Mouse (Mus musculus) adrenal gland, postnatal 25 days (tissue): ENCODE measurements around the gene Olfr1222. TPM values are rescaled to one million over a fixed set of nuclear protein-coding genes. Genes with fewer than 3 reads are reported as not detected.
"Not testable (repeated sequence)": the region's sequence is repeated elsewhere in the genome, so short reads cannot be mapped to it uniquely, and the experiment has no call there.

ENCODE experiments used
- DNase-seq: peaks from one replicate; pipeline ENCODE4 v3.0.0; 2021; ENCODE audit warnings: mixed read lengths
- long read RNA-seq: library from polyadenylated mRNA; stranded (forward); transcript quantifications from one replicate; pipeline ENCODE4 v2.0.0, GENCODE M21; 2021
- total RNA-seq: library from RNA; stranded (reverse); gene quantifications from 2 replicates; pipeline ENCODE4 v1.2.3, GENCODE M21; 2021

The Olfr1222 gene
- not detected in 2 replicates for total RNA-seq
- long read RNA-seq, result 0 reads

DNA sequence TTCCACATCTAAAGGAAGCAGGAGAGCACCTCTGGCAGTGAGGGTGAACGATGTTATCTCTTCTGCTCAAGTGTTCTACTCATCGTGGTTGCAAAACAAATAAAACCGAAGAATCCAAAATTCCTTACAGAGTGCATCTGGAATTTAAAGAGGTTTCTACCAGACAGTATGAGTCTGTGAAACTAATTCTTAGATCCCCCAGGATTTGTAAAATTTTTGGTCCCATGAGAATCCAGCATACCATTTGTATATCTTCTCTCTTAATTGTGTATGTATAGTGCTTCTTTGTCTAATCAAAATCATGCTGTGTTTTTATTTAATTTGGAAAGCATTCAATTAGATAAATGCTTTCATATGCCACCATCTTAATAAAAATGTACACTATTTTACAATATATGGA lies at the start of gene Olfr1222:
Gene Olfr1222, minus strand, starts transcription at position 101 of the 400 bp plus-strand sequence.
- no peak for DNase-seq

- no peak for DNase-seq
Observed at GRCm38 (mm10) chr2:89174569-89174968, 41.7 kb upstream of the Olfr1222 start, which contains the start of gene Olfr1225. Gene Olfr1225, minus strand, starts transcription at chr2:89174669.

DNA sequence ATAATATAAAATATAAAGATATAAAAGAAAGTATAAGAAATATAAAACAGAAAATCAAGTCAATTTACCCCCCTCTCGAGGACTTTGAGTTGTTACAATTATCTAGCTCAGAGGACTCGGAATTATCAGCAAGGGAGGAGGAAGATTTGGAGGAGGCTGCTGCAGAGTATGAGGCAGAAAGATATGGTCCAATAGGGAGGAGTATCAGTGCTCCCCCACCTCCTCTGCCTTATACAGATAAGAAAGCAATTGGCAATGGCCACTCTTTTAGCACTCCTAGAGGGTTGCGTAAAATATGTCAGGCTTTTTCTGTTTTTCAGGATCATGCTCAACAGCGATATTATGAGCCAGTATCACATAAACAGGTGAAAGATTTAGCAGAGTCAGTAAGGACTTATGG lies 31.9 kb upstream of the Olfr1222 start:
- not testable (repeated sequence) for DNase-seq

GRCm38 (mm10) chr2:89163991-89164390 lies 31.1 kb upstream of the Olfr1222 start, which contains the start of gene Olfr1224-ps1:
Gene Olfr1224-ps1, minus strand, starts transcription at chr2:89164091.
- DNase-seq, result not testable (repeated sequence)

- no peak for DNase-seq
Observed at GRCm38 (mm10) chr2:89151460-89151859, 18.6 kb upstream of the Olfr1222 start, which contains the start of gene Olfr1223. Gene Olfr1223, minus strand, starts transcription at chr2:89151560.

DNA sequence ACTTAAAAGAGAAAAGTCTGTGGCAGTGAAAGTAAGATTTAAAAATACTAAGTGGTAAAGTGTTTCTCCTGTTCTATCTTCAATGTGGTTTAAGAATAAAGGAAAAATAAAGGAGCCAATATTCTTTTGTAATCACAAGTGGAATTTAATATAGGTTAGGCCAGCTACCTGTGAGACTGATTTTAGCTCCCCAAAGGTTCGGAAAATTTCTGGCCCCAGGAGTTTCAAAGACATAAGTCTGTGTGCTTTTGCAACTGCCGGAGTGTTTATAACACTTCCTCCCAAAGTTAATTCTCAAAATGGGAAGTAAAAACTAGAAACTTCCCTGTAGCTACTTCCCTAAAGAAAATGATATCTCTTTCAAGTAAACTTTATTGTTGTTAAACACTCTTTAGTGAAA lies 15.7 kb downstream of the Olfr1222 start, which contains the start of gene Olfr1221:
Gene Olfr1221, minus strand, starts transcription at position 101 of the 400 bp plus-strand sequence.
- DNase-seq, result no peak

- DNase-seq, result no peak
Observed at GRCm38 (mm10) chr2:89106735-89107134, 26.1 kb downstream of the Olfr1222 start, which contains the start of gene Olfr1220. Gene Olfr1220, minus strand, starts transcription at chr2:89106835.

GRCm38 (mm10) chr2:89105651-89106050 lies 27.2 kb downstream of the Olfr1222 start:
- no peak for DNase-seq

DNA sequence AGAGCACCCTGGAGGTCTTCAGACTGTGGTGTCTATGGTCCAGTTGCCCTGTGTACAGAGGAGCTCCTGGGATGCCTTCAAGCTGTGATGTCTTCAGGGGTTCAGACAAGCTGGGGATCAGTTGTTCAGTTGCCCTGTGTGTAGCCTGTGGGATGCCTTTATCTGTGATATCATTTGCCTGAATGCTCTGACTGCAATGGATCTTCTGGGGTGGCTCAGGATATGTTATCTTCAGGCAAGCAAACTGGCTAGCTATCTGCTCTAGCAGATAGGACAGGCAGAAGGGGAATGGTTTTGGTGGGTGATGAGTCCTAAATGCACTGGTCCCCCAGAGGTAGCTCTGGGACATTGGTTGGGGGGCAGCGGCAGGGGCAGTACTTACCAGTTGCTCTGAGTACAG lies 39.0 kb downstream of the Olfr1222 start:
- no peak for DNase-seq

DNA sequence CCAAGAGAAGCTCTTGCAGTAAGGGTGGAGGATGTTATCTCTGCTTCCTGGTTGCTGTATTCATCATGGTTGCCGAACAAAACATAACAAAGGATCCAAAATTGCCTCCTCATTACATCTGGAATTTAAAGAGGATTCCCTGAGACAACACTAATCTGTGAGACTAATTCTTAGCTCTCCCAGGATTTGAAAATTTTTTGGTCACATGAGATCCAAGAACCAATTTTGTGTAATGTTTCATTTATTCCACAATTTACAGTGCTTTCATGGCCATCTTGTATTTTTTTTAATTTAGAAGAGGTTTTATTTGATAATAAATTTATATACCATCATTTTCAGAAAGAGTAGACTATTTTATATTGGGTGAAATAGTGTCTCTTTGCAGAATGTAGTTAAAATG lies 49.4 kb downstream of the Olfr1222 start, which contains the start of gene Olfr1219:
Gene Olfr1219, minus strand, starts transcription at position 101 of the 400 bp plus-strand sequence.
- DNase-seq, result no peak

DNA sequence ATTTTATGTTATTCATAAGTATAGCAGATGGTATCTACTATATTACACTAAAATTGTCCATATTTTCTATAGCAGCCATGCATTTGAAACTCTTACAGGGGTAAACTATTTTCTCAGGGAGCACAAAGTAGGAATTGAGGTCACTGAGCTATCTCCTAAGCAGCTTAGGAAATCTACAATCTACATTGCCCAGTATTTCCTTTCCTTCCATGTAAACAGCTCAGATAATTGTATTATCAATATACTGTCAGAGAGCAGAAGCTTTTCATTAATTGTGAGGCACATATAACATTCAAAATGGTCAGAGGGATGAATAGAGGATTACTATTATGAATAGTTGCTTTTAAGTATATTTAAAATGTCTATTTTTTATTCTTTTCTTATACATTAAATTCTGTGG lies 51.4 kb downstream of the Olfr1222 start:
- no peak for DNase-seq

Other genes with a start within 250 kb of the Olfr1222 start
- not detected in 2 replicates for gene Olfr1208, start 230.7 kb downstream of the Olfr1222 start, total RNA-seq
- gene Olfr1209, start 217.9 kb downstream of the Olfr1222 start, total RNA-seq, result not detected in 2 replicates
- gene Olfr1211, start 194.9 kb downstream of the Olfr1222 start, total RNA-seq, result not detected in 2 replicates
- gene Olfr1212, start 179.1 kb downstream of the Olfr1222 start, total RNA-seq, result not detected in 2 replicates
- gene Gm13762, start 152.8 kb downstream of the Olfr1222 start, total RNA-seq, result not detected in 2 replicates
- gene Olfr1214, start 140.4 kb downstream of the Olfr1222 start, total RNA-seq, result not detected in 2 replicates
- not detected in 2 replicates for gene Olfr1215, start 126.1 kb downstream of the Olfr1222 start, total RNA-seq
- gene Olfr1216, start 114.7 kb downstream of the Olfr1222 start, total RNA-seq, result not detected in 2 replicates
- not detected in 2 replicates for gene Olfr1217, start 101.0 kb downstream of the Olfr1222 start, total RNA-seq
- gene Olfr1218, start 71.9 kb downstream of the Olfr1222 start, total RNA-seq, result not detected in 2 replicates
- gene Olfr1219, start 49.5 kb downstream of the Olfr1222 start, total RNA-seq, result not detected in 2 replicates
- gene Olfr1220, start 26.2 kb downstream of the Olfr1222 start, total RNA-seq, result not detected in 2 replicates
- not detected in 2 replicates for gene Olfr1221, start 15.8 kb downstream of the Olfr1222 start, total RNA-seq
- not detected in 2 replicates for gene Olfr1223, start 18.5 kb upstream of the Olfr1222 start, total RNA-seq
- gene Olfr1224-ps1, start 31.0 kb upstream of the Olfr1222 start, total RNA-seq, result not detected in 2 replicates
- not detected in 2 replicates for gene Olfr1225, start 41.6 kb upstream of the Olfr1222 start, total RNA-seq
- not detected in 2 replicates for gene Olfr1226, start 67.0 kb upstream of the Olfr1222 start, total RNA-seq
- not detected in 2 replicates for gene Olfr1228, start 121.0 kb upstream of the Olfr1222 start, total RNA-seq
- not detected in 2 replicates for gene Olfr1229, start 155.0 kb upstream of the Olfr1222 start, total RNA-seq
- not detected in 2 replicates for gene Olfr1230, start 164.2 kb upstream of the Olfr1222 start, total RNA-seq
- not detected in 2 replicates for gene Olfr1231, start 174.0 kb upstream of the Olfr1222 start, total RNA-seq
- gene Olfr1232, start 196.6 kb upstream of the Olfr1222 start, total RNA-seq, result not detected in 2 replicates
- not detected in 2 replicates for gene Olfr1233, start 209.3 kb upstream of the Olfr1222 start, total RNA-seq
- not detected in 2 replicates for gene Olfr1234, start 231.8 kb upstream of the Olfr1222 start, total RNA-seq